Mouse (Mus musculus) CH12.LX (cell line): ENCODE measurements at regions not wholly inside any gene's neighbourhood (a gene's known extent, or its start where the extent isn't known, plus 50 kb on each side); places are given as distances from the start of the nearest gene placed in this dataset.

Experiments
- DNase-seq: peaks from one replicate; pipeline ENCODE4 v3.0.0-alpha.2; 2013; ENCODE audit errors: extremely low read depth
- H3K27ac ChIP-seq: 2 replicates; pipeline ENCODE4 v1.5.1; 2012; ENCODE audit warnings: low read depth, mild to moderate bottlenecking, control low read depth, moderate library complexity; ENCODE audit not compliant: insufficient read depth
- H3K27me3 ChIP-seq: replicated peaks from 2 replicates; pipeline ENCODE3; 2012; ENCODE audit warnings: inconsistent platforms
- H3K36me3 ChIP-seq, 2 experiments: replicated peaks in 1 of 2; 2 replicates each; pipeline versions ENCODE3 to v1.6.1; 2012; ENCODE audit warnings: inconsistent platforms in 1 of 2, low read length in 1 of 2, mild to moderate bottlenecking in 1 of 2, mixed read lengths in 1 of 2, moderate library complexity in 1 of 2; ENCODE audit not compliant: control insufficient read depth in 1 of 2, insufficient read depth in 1 of 2
- H3K4me1 ChIP-seq, 2 experiments: 2 replicates each; pipeline ENCODE4 v1.6.1; 2012; ENCODE audit warnings: inconsistent platforms in 1 of 2, moderate library complexity in 1 of 2; ENCODE audit not compliant: insufficient read depth in 2 of 2, control insufficient read depth in 1 of 2
- H3K4me2 ChIP-seq: 2 replicates; pipeline ENCODE4 v1.6.1; 2012; ENCODE audit warnings: low read depth, mild to moderate bottlenecking, control low read depth; ENCODE audit not compliant: poor library complexity, insufficient read depth, severe bottlenecking
- H3K4me3 ChIP-seq, 3 experiments: fragments of 150-350 bp in 1 of 3; sonication (generic) in 1 of 3; replicated peaks in 1 of 3; 2 replicates each; pipeline versions ENCODE3 to v1.5.1; 2011 to 2012; ENCODE audit warnings: low read depth in 2 of 3, low read length in 2 of 3, mild to moderate bottlenecking in 2 of 3, moderate library complexity in 2 of 3, control low read depth in 1 of 3, improper control_type of control experiment in 1 of 3, inconsistent platforms in 1 of 3, mixed read lengths in 1 of 3; ENCODE audit not compliant: poor library complexity in 1 of 3
- H3K79me2 ChIP-seq: replicated peaks from 2 replicates; pipeline ENCODE4 v1.6.1; 2012; ENCODE audit warnings: mild to moderate bottlenecking, moderate library complexity; ENCODE audit not compliant: control insufficient read depth, poor library complexity, insufficient read depth, severe bottlenecking; ENCODE audit errors: extremely low read depth
- H3K9ac ChIP-seq: 2 replicates; pipeline ENCODE4 v1.6.1; 2012; ENCODE audit warnings: low read depth, mild to moderate bottlenecking, control low read depth, moderate library complexity; ENCODE audit not compliant: insufficient read depth
- H3K9me3 ChIP-seq: replicated peaks from 2 replicates; pipeline ENCODE3; 2012; ENCODE audit warnings: low read length, inconsistent platforms, mixed read lengths
- CHD1 ChIP-seq: IDR thresholded peaks from 2 replicates; pipeline ENCODE4 v1.6.1; 2012; ENCODE audit warnings: low read depth, low read length, improper control_type of control experiment, inconsistent platforms
- CHD2 ChIP-seq: IDR thresholded peaks from 2 replicates; pipeline ENCODE4 v1.6.1; 2011; ENCODE audit warnings: low read length, improper control_type of control experiment
- CTCF ChIP-seq, 2 experiments: IDR thresholded peaks in 1 of 2; conservative IDR thresholded peaks in 1 of 2; 2 replicates each; pipeline ENCODE4 v1.5.1; 2011 to 2012; ENCODE audit warnings: low read depth in 2 of 2, low read length in 2 of 2, improper control_type of control experiment in 1 of 2, inconsistent platforms in 1 of 2, mild to moderate bottlenecking in 1 of 2, moderate library complexity in 1 of 2
- ETS1 ChIP-seq: conservative IDR thresholded peaks from 2 replicates; pipeline ENCODE4 v1.6.1; 2012; ENCODE audit warnings: low read depth, mild to moderate bottlenecking, inconsistent platforms, low read length, improper control_type of control experiment, moderate library complexity
- HCFC1 ChIP-seq: IDR thresholded peaks from 2 replicates; pipeline ENCODE4 v1.6.1; 2012; ENCODE audit warnings: low read depth, mild to moderate bottlenecking, inconsistent platforms, low read length, improper control_type of control experiment
- JUND ChIP-seq: conservative IDR thresholded peaks from 2 replicates; pipeline ENCODE4 v1.6.1; 2011; ENCODE audit warnings: low read depth, low read length, improper control_type of control experiment
- MAFK ChIP-seq: IDR thresholded peaks from 2 replicates; pipeline ENCODE4 v1.6.1; 2011; ENCODE audit warnings: low read length, improper control_type of control experiment; ENCODE audit not compliant: insufficient replicate concordance
- MAX ChIP-seq: IDR thresholded peaks from 2 replicates; pipeline ENCODE4 v1.6.1; 2011; ENCODE audit warnings: low read length, improper control_type of control experiment
- MAZ ChIP-seq: IDR thresholded peaks from 2 replicates; pipeline ENCODE4 v1.6.1; 2012; ENCODE audit warnings: low read depth, mild to moderate bottlenecking, inconsistent platforms, low read length, improper control_type of control experiment, moderate library complexity
- MXI1 ChIP-seq: IDR thresholded peaks from 2 replicates; pipeline ENCODE4 v1.6.1; 2011; ENCODE audit warnings: mild to moderate bottlenecking, low read depth, low read length, improper control_type of control experiment
- MYC ChIP-seq: IDR thresholded peaks from 2 replicates; pipeline ENCODE4 v1.6.1; 2011; ENCODE audit warnings: low read depth, mild to moderate bottlenecking, improper control_type of control experiment, low read length
- POLR2AphosphoS2 ChIP-seq: IDR thresholded peaks from 2 replicates; pipeline ENCODE4 v1.6.1; 2011; ENCODE audit warnings: low read depth, low read length, improper control_type of control experiment
- RAD21 ChIP-seq: IDR thresholded peaks from 2 replicates; pipeline ENCODE4 v1.6.1; 2011; ENCODE audit warnings: low read depth, mild to moderate bottlenecking, low read length, improper control_type of control experiment, moderate library complexity
- SIN3A ChIP-seq: IDR thresholded peaks from 2 replicates; pipeline ENCODE4 v1.6.1; 2012; ENCODE audit warnings: low read length, improper control_type of control experiment, inconsistent platforms
- SMC3 ChIP-seq: IDR thresholded peaks from 2 replicates; pipeline ENCODE4 v1.6.1; 2011; ENCODE audit warnings: low read depth, low read length, improper control_type of control experiment
- TCF12 ChIP-seq: IDR thresholded peaks from 2 replicates; pipeline ENCODE4 v1.6.1; 2014; ENCODE audit warnings: low read depth, mild to moderate bottlenecking, inconsistent platforms, low read length, improper control_type of control experiment
- UBTF ChIP-seq: IDR thresholded peaks from 2 replicates; pipeline ENCODE4 v1.6.1; 2012; ENCODE audit warnings: low read depth, mild to moderate bottlenecking, inconsistent platforms, low read length, improper control_type of control experiment, moderate library complexity
- USF1 ChIP-seq: IDR thresholded peaks from 2 replicates; pipeline ENCODE4 v1.6.1; 2014; ENCODE audit warnings: low read depth, mild to moderate bottlenecking, inconsistent platforms, low read length, improper control_type of control experiment
- ZC3H11A ChIP-seq: IDR thresholded peaks from 2 replicates; pipeline ENCODE4 v1.6.1; 2012; ENCODE audit warnings: low read depth, mild to moderate bottlenecking, inconsistent platforms, low read length, improper control_type of control experiment
- ZMIZ1 ChIP-seq: IDR thresholded peaks from 2 replicates; pipeline ENCODE4 v1.6.1; 2012; ENCODE audit warnings: low read depth, mild to moderate bottlenecking, inconsistent platforms, low read length, improper control_type of control experiment
- ZNF384 ChIP-seq: IDR thresholded peaks from 2 replicates; pipeline ENCODE4 v1.6.1; 2012; ENCODE audit warnings: low read depth, low read length, improper control_type of control experiment, inconsistent platforms
- dilution Hi-C: fragments of 300-500 bp; cut with MboI; formaldehyde crosslinking; loops from 2 replicates; pipeline ENCODE4 v1.14.3; 2020; ENCODE audit warnings: low sequenced_read_pairs; ENCODE audit not compliant: extremely low pct_unique_long_range_greater_than_20kb, extremely low pct_ligation_motif_present
- in situ Hi-C: fragments of 300-500 bp; cut with MboI; formaldehyde crosslinking; loops from 3 replicates; pipeline ENCODE4 v1.14.3; 2019; ENCODE audit warnings: low sequenced_read_pairs, low pct_ligation_motif_present, low pct_unique_long_range_greater_than_20kb, mixed read lengths

DNA sequence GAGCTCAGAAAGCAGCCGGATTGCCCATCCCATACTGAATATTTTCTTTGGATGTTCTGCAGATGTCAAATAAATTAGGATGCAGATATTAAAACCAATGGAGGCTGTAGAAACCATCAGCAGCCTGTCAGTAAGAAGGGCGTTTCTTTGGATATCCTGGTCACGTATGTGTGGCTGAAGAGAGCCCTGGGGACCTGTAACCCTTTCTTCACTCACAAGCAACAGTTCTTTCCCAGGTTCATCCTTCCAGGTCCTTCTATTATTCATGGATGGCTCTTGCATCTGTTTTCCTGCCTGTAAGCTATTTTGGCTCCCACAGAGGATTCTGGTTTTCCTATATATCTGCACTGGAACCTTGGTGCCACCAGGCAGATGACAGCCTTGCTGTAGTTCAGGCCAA, 372.2 kb upstream of the Nt5c1b start:
- no peak overlapping the region for H3K4me3 ChIP-seq
- no peak overlapping the region for H3K27ac ChIP-seq
- no peaks in the 10 kb centered on the region; the same call in 1 of the 2 replicates for H3K79me2 ChIP-seq
- no peak for TF ChIP-seq RAD21
- no peak for TF ChIP-seq HCFC1
- TF ChIP-seq CHD1, result no peak
- no peak for TF ChIP-seq POLR2AphosphoS2
- no peak for TF ChIP-seq ZNF384
- no peak for TF ChIP-seq ZMIZ1
- no peak for TF ChIP-seq UBTF
- no peak for TF ChIP-seq SMC3
- no peak for TF ChIP-seq MAFK
- TF ChIP-seq MXI1, result no peak
- no peak for TF ChIP-seq USF1
- H3K4me1 ChIP-seq, result no peaks in the 10 kb centered on the region
- H3K36me3 ChIP-seq, result no peaks in the 10 kb centered on the region
- no peak overlapping the region for H3K4me2 ChIP-seq
- dilution Hi-C loops, result no loop called here
- in situ Hi-C loops, result no loop called here
- H3K27me3 ChIP-seq, result no peaks in the 10 kb centered on the region
- H3K9ac ChIP-seq, result no peak overlapping the region
- DNase-seq, result no peak
- no peaks in the 10 kb centered on the region for H3K9me3 ChIP-seq

DNA sequence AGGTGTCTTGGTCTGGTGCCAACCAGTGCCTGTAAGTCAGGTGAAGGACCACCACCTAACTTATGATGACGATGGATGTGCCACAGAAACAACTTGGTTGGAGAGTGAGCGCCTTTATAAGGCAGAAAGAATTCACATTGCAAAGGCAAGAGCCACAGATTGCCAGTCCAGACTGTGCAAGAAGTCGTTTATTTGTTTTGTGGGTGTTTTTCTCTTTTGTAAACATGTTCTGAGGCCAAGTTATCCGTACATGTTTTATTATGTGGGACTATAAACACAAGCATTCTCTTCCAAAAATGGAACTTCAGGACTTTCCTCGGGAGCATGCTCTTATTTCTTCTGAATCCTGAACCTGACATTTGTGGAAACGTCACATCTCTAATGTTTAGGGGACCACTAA, 369.8 kb upstream of the Nt5c1b start:
- Histone ChIP-seq H3K4me3 (no peak overlapping the region), H3K79me2 (no peaks in the 10 kb centered on the region), H3K27me3 (no peaks in the 10 kb centered on the region), H3K4me2 (no peak overlapping the region), H3K27ac (no peak overlapping the region), H3K9ac (no peak overlapping the region), H3K4me1 (no peaks in the 10 kb centered on the region), H3K9me3 (no peaks in the 10 kb centered on the region), H3K36me3 (no peaks in the 10 kb centered on the region)
- no peak for DNase-seq
- dilution Hi-C loops (no loop called here), in situ Hi-C loops (no loop called here)
- no peak for TF ChIP-seq ZNF384
- TF ChIP-seq ZC3H11A, result no peak
- no peak for TF ChIP-seq MAZ
- no peak for TF ChIP-seq USF1
- no peak for TF ChIP-seq MAX
- no peak for TF ChIP-seq MAFK
- no peak for TF ChIP-seq TCF12
- TF ChIP-seq RAD21, result no peak
- no peak for TF ChIP-seq ZMIZ1
- TF ChIP-seq ETS1, result no peak
- TF ChIP-seq CHD2, result no peak
- no peak for TF ChIP-seq JUND
- no peak for TF ChIP-seq SIN3A
- TF ChIP-seq CTCF (conservative IDR thresholded peaks at IDR 0.05 in 1 of 2, IDR thresholded peaks at IDR 0.05 in 1 of 2; ENCODE audit: low read depth in 2 of 2, low read length in 2 of 2), result no peak
- TF ChIP-seq MYC, result no peak
